Mouse (Mus musculus): ENCODE measurements around the gene Rin2.

Rin2 gene

GRCm38 (mm10) chr2:145680762-145681161, 5.7 kb downstream of the Rin2 start:
- in situ Hi-C loops (cut with MboI; ENCODE audit: low pct_unique_long_range_greater_than_20kb in 1 of 2, low sequenced_read_pairs in 2 of 2, unreplicated experiment in 1 of 2) = no loop called here

GRCm38 (mm10) chr2:145681626-145682025, 6.6 kb downstream of the Rin2 start:
- in situ Hi-C loops (cut with MboI; ENCODE audit: low pct_unique_long_range_greater_than_20kb in 1 of 2, low sequenced_read_pairs in 2 of 2, unreplicated experiment in 1 of 2) = no loop called here

- in situ Hi-C loops (cut with MboI; ENCODE audit: low pct_unique_long_range_greater_than_20kb in 1 of 2, low sequenced_read_pairs in 2 of 2, unreplicated experiment in 1 of 2) = no loop called here
Observed at GRCm38 (mm10) chr2:145682924-145683323, 7.9 kb downstream of the Rin2 start.

- in situ Hi-C loops (cut with MboI; ENCODE audit: low pct_unique_long_range_greater_than_20kb in 1 of 2, low sequenced_read_pairs in 2 of 2, unreplicated experiment in 1 of 2) = no loop called here
Observed at GRCm38 (mm10) chr2:145683536-145683935, 8.5 kb downstream of the Rin2 start.

- in situ Hi-C loops (cut with MboI; ENCODE audit: low pct_unique_long_range_greater_than_20kb in 1 of 2, low sequenced_read_pairs in 2 of 2, unreplicated experiment in 1 of 2) = no loop called here
Observed at GRCm38 (mm10) chr2:145684151-145684550, 9.1 kb downstream of the Rin2 start.

GRCm38 (mm10) chr2:145684891-145685290, 9.9 kb downstream of the Rin2 start:
- in situ Hi-C loops (cut with MboI; ENCODE audit: low pct_unique_long_range_greater_than_20kb in 1 of 2, low sequenced_read_pairs in 2 of 2, unreplicated experiment in 1 of 2) = no loop called here

GRCm38 (mm10) chr2:145686017-145686416, 11.0 kb downstream of the Rin2 start:
- in situ Hi-C loops (cut with MboI; ENCODE audit: low pct_unique_long_range_greater_than_20kb in 1 of 2, low sequenced_read_pairs in 2 of 2, unreplicated experiment in 1 of 2) = no loop called here

- in situ Hi-C loops (cut with MboI; ENCODE audit: low pct_unique_long_range_greater_than_20kb in 1 of 2, low sequenced_read_pairs in 2 of 2, unreplicated experiment in 1 of 2) = loop anchor here in 1 of 2 experiments (10.0 kb wide), 1 partner anchor 193 kb away; no protein-coding TSS in a partner anchor
Observed at GRCm38 (mm10) chr2:145691367-145692009, 16.5 kb downstream of the Rin2 start.

GRCm38 (mm10) chr2:145697160-145697559, 22.1 kb downstream of the Rin2 start:
- in situ Hi-C loops (cut with MboI; ENCODE audit: low pct_unique_long_range_greater_than_20kb in 1 of 2, low sequenced_read_pairs in 2 of 2, unreplicated experiment in 1 of 2) = loop anchor here in 1 of 2 experiments (10.0 kb wide), 1 partner anchor 188 kb away; no protein-coding TSS in a partner anchor

- in situ Hi-C loops (cut with MboI; ENCODE audit: low pct_unique_long_range_greater_than_20kb in 1 of 2, low sequenced_read_pairs in 2 of 2, unreplicated experiment in 1 of 2) = loop anchor here in 1 of 2 experiments (10.0 kb wide), 1 partner anchor 185 kb away; no protein-coding TSS in a partner anchor
Observed at GRCm38 (mm10) chr2:145699414-145700071, 24.5 kb downstream of the Rin2 start.

- in situ Hi-C loops (cut with MboI; ENCODE audit: low pct_unique_long_range_greater_than_20kb in 1 of 2, low sequenced_read_pairs in 2 of 2, unreplicated experiment in 1 of 2) = no loop called here
Observed at GRCm38 (mm10) chr2:145700237-145700985, 25.4 kb downstream of the Rin2 start.

- in situ Hi-C loops (cut with MboI; ENCODE audit: low pct_unique_long_range_greater_than_20kb in 1 of 2, low sequenced_read_pairs in 2 of 2, unreplicated experiment in 1 of 2) = no loop called here
Observed at GRCm38 (mm10) chr2:145701605-145702335, 26.8 kb downstream of the Rin2 start.

- in situ Hi-C loops (cut with MboI; ENCODE audit: low pct_unique_long_range_greater_than_20kb in 1 of 2, low sequenced_read_pairs in 2 of 2, unreplicated experiment in 1 of 2) = no loop called here
Observed at GRCm38 (mm10) chr2:145704738-145705137, 29.7 kb downstream of the Rin2 start.

- in situ Hi-C loops (cut with MboI; ENCODE audit: low pct_unique_long_range_greater_than_20kb in 1 of 2, low sequenced_read_pairs in 2 of 2, unreplicated experiment in 1 of 2) = no loop called here
Observed at GRCm38 (mm10) chr2:145709727-145710389, 34.8 kb downstream of the Rin2 start.

- in situ Hi-C loops (cut with MboI; ENCODE audit: low pct_unique_long_range_greater_than_20kb in 1 of 2, low sequenced_read_pairs in 2 of 2, unreplicated experiment in 1 of 2) = no loop called here
Observed at GRCm38 (mm10) chr2:145711512-145711911, 36.5 kb downstream of the Rin2 start.

- in situ Hi-C loops (cut with MboI; ENCODE audit: low pct_unique_long_range_greater_than_20kb in 1 of 2, low sequenced_read_pairs in 2 of 2, unreplicated experiment in 1 of 2) = no loop called here
Observed at GRCm38 (mm10) chr2:145712026-145712425, 37.0 kb downstream of the Rin2 start.

GRCm38 (mm10) chr2:145717539-145717938, 42.5 kb downstream of the Rin2 start:
- in situ Hi-C loops (cut with MboI; ENCODE audit: low pct_unique_long_range_greater_than_20kb in 1 of 2, low sequenced_read_pairs in 2 of 2, unreplicated experiment in 1 of 2) = no loop called here

- in situ Hi-C loops (cut with MboI; ENCODE audit: low pct_unique_long_range_greater_than_20kb in 1 of 2, low sequenced_read_pairs in 2 of 2, unreplicated experiment in 1 of 2) = no loop called here
Observed at GRCm38 (mm10) chr2:145718624-145719183, 43.7 kb downstream of the Rin2 start.

Data from mouse embryonic stem cell (cell line).